Mouse (Mus musculus) hindbrain, embryonic 14.5 days (tissue): Measurements from ENCODE around the gene Prss32. TPM values are rescaled to one million over a fixed set of nuclear protein-coding genes. Genes with fewer than 3 reads are reported as not detected.

ENCODE experiments used
- ATAC-seq: fragments of 200-750 bp; cut with Nextera tagmentation; 2 replicates; pipeline ENCODE4 v1.8.0; 2017; ENCODE audit warnings: moderate number of reproducible peaks, mild to moderate bottlenecking, moderate TSS enrichment, moderate library complexity; ENCODE audit not compliant: low FRiP score
- DNase-seq: peaks from one replicate; pipeline ENCODE4 v3.0.0-alpha.2; 2015; ENCODE audit warnings: low spot score
- H3K27ac ChIP-seq: fragments of 300-500 bp; sonication (generic); 2 replicates; pipeline ENCODE4 v1.5.1; 2014; ENCODE audit warnings: mild to moderate bottlenecking, moderate library complexity
- H3K27me3 ChIP-seq: fragments of 300-500 bp; sonication (generic); 2 replicates; pipeline ENCODE4 v1.6.1; 2014; ENCODE audit warnings: mild to moderate bottlenecking, low read length, mixed read lengths; ENCODE audit not compliant: control insufficient read depth, insufficient read depth
- H3K36me3 ChIP-seq: fragments of 300-500 bp; sonication (generic); replicated peaks from 2 replicates; pipeline ENCODE4 v1.6.1; 2014; ENCODE audit not compliant: control insufficient read depth, insufficient read depth
- H3K4me1 ChIP-seq: fragments of 300-500 bp; sonication (generic); replicated peaks from 2 replicates; pipeline ENCODE4 v1.6.1; 2014; ENCODE audit warnings: antibody characterized with exemption, low read length, mixed read lengths; ENCODE audit not compliant: control insufficient read depth, insufficient read depth
- H3K4me2 ChIP-seq: fragments of 300-500 bp; sonication (generic); replicated peaks from 2 replicates; pipeline ENCODE4 v1.6.1; 2014; ENCODE audit warnings: mild to moderate bottlenecking, moderate library complexity
- H3K4me3 ChIP-seq: fragments of 300-500 bp; sonication (generic); replicated peaks from 2 replicates; pipeline ENCODE4 v1.5.1; 2014; ENCODE audit warnings: mild to moderate bottlenecking, low read length
- H3K9ac ChIP-seq: fragments of 300-500 bp; sonication (generic); 2 replicates; pipeline ENCODE4 v1.6.1; 2014
- H3K9me3 ChIP-seq: fragments of 300-500 bp; sonication (generic); 2 replicates; pipeline ENCODE4 v1.6.1; 2016; ENCODE audit warnings: low read length; ENCODE audit not compliant: control insufficient read depth
- WGBS: fragments of 180-500 bp; shearing (Covaris S2); extraction: QIAGEN DNeasy Blood & Tissue Kit; methylation state at CpG from one replicate; pipeline ENCODE4 v1.1.7; 2014; 5-methylcytosine and 5-hydroxymethylcytosine counted together
- polyA plus RNA-seq: library from polyadenylated mRNA; unstranded; fragments of >200 nt; fragmentation: Nextera tagmentation; extraction: Ambion mirVana; gene quantifications from 2 replicates; pipeline ENCODE4 v1.2.1, GENCODE M21; 2014

The Prss32 gene
- polyA plus RNA-seq, 1 experiment from 2014 or later = not detected

DNA sequence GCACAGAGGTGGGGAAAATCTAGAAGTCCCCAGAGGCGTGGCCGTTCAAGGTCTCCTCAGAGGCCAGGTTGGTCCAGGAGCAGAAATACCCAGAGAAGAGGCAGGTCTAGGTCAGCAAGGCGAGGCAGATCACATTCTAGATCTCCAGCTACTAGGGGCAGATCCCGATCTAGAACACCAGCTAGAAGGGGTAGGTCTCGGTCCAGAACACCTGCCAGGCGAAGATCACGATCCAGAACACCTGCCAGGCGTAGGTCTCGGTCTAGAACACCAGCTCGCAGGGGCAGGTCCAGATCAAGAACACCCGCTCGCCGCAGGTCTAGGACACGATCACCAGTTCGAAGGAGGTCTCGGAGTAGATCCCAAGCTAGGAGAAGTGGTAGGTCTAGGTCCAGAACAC is 28.0 kb upstream of the Prss32 start:
- H3K4me1 ChIP-seq = no peaks in the 10 kb centered on the region
- ATAC-seq (no peak), DNase-seq (no peak)
- H3K9me3 ChIP-seq = peaks cover 30% of the 10 kb centered on the region
- no peak overlapping the region for H3K4me2 ChIP-seq
- peaks cover 98% of the 10 kb centered on the region for H3K36me3 ChIP-seq
- no peaks in the 10 kb centered on the region for H3K27me3 ChIP-seq
- H3K27ac ChIP-seq = no peak overlapping the region
- no peak overlapping the region for H3K9ac ChIP-seq
- 98% methylated on average over 16 of the region's 16 CpGs for WGBS
- H3K4me3 ChIP-seq = no peak overlapping the region

DNA sequence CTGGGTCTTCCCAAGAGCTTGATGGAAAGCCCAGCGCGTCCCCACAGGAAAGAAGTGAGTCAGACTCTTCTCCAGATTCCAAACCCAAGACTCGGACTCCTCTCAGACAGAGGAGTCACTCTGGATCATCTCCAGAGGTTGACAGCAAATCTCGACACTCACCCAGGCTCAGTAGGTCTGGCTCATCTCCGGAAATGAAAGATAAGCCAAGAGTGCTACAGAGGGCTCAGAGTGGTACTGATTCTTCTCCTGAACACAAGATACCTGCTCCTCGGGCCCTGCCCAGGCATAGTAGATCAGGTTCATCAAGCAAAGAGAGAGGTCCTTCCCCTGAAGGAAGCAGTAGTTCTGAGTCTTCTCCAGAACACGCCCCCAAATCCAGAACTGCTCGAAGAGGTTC is 25.1 kb upstream of the Prss32 start:
- peaks cover 100% of the 10 kb centered on the region for H3K36me3 ChIP-seq
- no peak overlapping the region for H3K4me3 ChIP-seq
- no peak overlapping the region for H3K4me2 ChIP-seq
- ATAC-seq = no peak
- no peak overlapping the region for H3K27ac ChIP-seq
- no peaks in the 10 kb centered on the region for H3K4me1 ChIP-seq
- peaks cover 30% of the 10 kb centered on the region for H3K9me3 ChIP-seq
- no peaks in the 10 kb centered on the region for H3K27me3 ChIP-seq
- H3K9ac ChIP-seq = no peak overlapping the region
- WGBS = 100% methylated on average over 8 of the region's 8 CpGs
- DNase-seq = no peak

DNA sequence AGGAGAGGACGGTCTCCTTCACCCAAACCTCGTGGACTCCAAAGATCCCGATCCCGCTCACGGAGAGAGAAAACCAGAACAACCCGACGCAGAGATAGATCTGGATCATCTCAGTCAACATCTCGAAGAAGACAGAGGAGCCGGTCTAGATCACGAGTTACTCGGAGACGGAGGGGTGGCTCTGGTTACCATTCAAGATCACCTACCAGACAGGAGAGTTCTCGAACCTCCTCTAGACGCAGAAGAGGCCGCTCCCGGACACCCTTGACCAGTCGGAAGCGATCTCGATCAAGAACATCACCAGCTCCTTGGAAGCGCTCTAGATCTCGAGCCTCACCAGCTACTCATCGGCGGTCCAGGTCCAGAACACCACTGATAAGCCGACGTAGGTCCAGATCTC is 24.4 kb upstream of the Prss32 start:
- DNase-seq (no peak), ATAC-seq (no peak)
- Histone ChIP-seq H3K27me3 (no peaks in the 10 kb centered on the region), H3K4me1 (no peaks in the 10 kb centered on the region), H3K9ac (no peak overlapping the region), H3K27ac (no peak overlapping the region), H3K36me3 (peaks cover 100% of the 10 kb centered on the region), H3K4me3 (no peak overlapping the region), H3K9me3 (peaks cover 30% of the 10 kb centered on the region), H3K4me2 (no peak overlapping the region)
- 98% methylated on average over 25 of the region's 25 CpGs for WGBS

DNA sequence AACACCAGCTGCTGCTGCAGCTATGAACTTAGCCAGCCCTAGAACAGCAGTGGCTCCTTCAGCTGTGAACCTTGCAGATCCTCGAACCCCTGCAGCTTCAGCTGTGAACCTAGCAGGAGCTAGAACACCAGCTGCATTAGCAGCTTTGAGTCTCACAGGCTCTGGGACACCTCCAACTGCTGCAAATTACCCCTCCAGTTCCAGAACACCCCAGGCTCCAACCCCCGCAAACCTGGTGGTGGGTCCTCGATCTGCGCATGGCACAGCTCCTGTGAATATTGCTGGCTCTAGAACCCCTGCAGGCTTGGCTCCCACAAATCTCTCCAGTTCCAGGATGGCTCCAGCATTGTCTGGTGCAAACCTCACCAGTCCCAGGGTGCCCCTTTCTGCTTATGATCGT is 22.9 kb upstream of the Prss32 start:
- peaks cover 100% of the 10 kb centered on the region for H3K36me3 ChIP-seq
- WGBS = 98% methylated on average over 5 of the region's 5 CpGs
- H3K27ac ChIP-seq = no peak overlapping the region
- no peak overlapping the region for H3K4me2 ChIP-seq
- H3K9ac ChIP-seq = no peak overlapping the region
- no peaks in the 10 kb centered on the region for H3K4me1 ChIP-seq
- no peaks in the 10 kb centered on the region for H3K27me3 ChIP-seq
- no peak overlapping the region for H3K4me3 ChIP-seq
- ATAC-seq = no peak
- no peak for DNase-seq
- peaks cover 26% of the 10 kb centered on the region for H3K9me3 ChIP-seq

DNA sequence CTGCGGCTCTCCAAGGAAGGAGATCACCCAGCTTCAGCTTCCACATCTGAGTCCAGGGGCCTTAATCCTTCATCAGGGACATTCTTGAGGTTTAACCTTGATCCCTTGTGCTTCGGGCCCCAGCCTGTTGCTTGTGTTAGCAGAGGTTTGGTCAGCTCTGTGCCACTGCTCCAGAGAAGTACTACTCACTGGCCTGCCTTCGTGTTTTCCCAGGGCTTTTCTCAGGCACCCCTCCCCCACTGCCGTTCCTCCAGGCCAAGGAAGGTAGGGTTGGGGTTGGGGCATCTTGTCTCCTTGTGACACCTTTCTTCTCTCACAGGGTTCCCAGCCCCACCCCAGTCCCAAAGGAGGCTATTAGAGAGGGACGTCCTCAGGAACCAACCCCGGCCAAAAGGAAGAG is 21.6 kb upstream of the Prss32 start:
- Histone ChIP-seq H3K27me3 (no peaks in the 10 kb centered on the region), H3K4me2 (no peak overlapping the region), H3K4me3 (no peak overlapping the region), H3K9ac (no peak overlapping the region), H3K4me1 (peaks cover 4% of the 10 kb centered on the region; the same call in 1 of the 2 replicates), H3K27ac (no peak overlapping the region), H3K9me3 (peaks cover 26% of the 10 kb centered on the region), H3K36me3 (peaks cover 100% of the 10 kb centered on the region)
- ATAC-seq (no peak), DNase-seq (no peak)
- WGBS = 83% methylated on average over 6 of the region's 6 CpGs

DNA sequence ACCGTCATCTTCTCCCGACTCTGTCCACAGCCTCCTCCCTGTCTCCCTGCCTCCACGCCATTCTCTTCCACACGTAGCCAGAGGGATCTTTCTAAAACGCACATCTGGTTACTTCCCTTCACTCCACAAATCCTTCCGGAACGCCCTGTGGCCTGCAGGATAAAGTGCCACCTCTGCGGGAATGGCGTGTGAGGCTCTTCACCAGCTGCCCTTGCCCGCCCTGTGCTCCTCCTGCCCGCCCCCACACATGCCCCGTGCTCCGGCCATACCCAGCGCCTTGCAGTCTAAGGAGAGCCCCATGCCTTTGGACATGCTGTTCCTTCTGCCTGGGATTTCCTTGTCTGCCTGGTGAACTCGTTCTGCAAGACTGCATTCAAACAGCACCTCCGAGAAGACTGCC is 20.6 kb upstream of the Prss32 start:
- Histone ChIP-seq H3K4me1 (peaks cover 14% of the 10 kb centered on the region), H3K4me3 (no peak overlapping the region), H3K27me3 (no peaks in the 10 kb centered on the region), H3K4me2 (no peak overlapping the region), H3K36me3 (peaks cover 96% of the 10 kb centered on the region), H3K9ac (no peak overlapping the region), H3K27ac (no peak overlapping the region), H3K9me3 (peaks cover 22% of the 10 kb centered on the region)
- no peak for DNase-seq
- WGBS = 89% methylated on average over 16 of the region's 16 CpGs
- 0 out of 2 replicates have a peak, but pooled peaks have one; percentile 14 for ATAC-seq

DNA sequence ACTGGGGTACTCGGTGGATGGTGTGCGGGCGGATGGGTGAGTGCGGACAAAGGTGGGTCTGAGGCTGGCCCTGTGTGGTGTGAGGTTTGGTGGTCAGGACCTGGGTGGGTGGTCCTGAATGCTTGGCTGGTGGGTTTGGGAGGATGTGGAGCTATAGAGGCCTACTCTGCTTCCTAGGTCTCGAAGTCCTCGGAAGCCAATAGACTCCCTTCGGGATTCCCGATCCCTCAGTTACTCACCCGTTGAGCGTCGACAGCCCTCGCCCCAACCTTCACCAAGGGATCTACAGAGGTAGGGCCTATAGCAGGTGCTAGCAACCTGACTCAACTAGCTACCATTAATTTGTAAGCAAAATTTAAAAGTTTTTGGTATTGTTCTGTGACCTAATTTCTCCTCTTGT is 20.0 kb upstream of the Prss32 start:
- Histone ChIP-seq H3K4me1 (peaks cover 16% of the 10 kb centered on the region), H3K36me3 (peaks cover 90% of the 10 kb centered on the region), H3K9ac (no peak overlapping the region), H3K4me3 (no peak overlapping the region), H3K27me3 (no peaks in the 10 kb centered on the region), H3K4me2 (no peak overlapping the region), H3K27ac (no peak overlapping the region), H3K9me3 (peaks cover 16% of the 10 kb centered on the region)
- ATAC-seq (no peak), DNase-seq (no peak)
- 91% methylated on average over 12 of the region's 12 CpGs for WGBS

DNA sequence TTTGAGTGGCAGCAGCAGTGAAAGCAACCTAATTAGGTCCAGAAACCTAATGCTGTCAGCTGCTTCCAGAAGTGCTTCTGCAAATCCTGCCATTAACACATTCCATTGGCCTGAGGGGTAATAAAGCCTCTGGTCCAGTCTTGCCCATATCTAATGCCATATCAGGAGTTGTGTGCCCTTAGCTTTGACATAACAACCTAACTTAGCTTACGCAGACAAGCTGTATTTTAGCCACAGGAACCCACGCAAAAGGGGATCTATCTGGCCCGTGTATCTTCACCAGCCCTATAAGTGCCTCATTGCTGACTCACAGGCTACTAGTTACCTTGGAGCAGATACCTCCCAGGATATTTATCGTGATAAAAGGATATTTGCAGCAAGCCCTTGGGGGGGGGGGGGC is 18.1 kb upstream of the Prss32 start:
- 92% methylated on average over 4 of the region's 4 CpGs for WGBS
- H3K36me3 ChIP-seq = peaks cover 71% of the 10 kb centered on the region
- no peak for DNase-seq

DNA sequence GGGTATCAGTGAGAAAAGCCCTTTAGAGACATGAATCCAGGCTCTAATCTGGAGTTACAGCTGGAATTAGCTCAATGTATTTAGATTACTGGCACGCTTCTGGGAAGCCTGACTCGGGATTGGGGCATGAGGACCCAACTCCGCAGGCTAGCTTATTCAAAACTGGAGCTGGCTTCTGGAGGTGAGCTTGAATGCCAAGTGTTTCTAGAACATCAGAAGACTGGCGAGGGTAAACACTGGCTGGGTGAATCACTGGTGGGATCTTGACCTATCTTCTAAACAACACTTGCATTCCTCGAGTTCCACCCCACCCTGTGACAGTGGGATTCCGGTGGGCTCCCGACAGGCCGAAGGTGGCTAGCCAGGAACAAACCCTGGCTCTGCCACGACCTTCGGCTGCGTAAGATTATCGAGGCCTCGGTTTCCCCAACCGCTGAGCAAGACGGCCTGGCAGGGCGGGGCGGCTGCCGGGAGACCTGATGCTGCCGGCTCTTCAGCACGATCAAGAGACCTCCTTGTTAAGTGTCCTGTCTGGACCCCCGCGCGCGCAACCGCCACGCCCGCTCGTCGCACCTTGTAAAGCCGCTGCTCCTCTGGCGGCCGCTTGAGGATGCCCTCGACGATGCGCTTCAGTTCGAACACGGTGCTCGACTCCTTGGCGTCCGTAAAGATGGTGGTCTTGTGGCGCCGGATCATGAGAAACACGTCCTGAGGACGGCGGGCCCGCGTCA is 15.2 kb upstream of the Prss32 start:
- 1% methylated on average over 45 of the region's 47 CpGs for WGBS
- H3K36me3 ChIP-seq = peaks cover 42% of the 10 kb centered on the region
- ATAC-seq (peak; percentile 80), DNase-seq (peak; percentile 47)
- peak overlapping the region; percentile 96 for H3K27ac ChIP-seq
- H3K27me3 ChIP-seq = peaks cover 6% of the 10 kb centered on the region; the same call in 1 of the 2 replicates
- peak overlapping the region; percentile 79 for H3K4me2 ChIP-seq
- peak overlapping the region; percentile 89 for H3K4me3 ChIP-seq
- peak overlapping the region; percentile 90 for H3K9ac ChIP-seq
- H3K9me3 ChIP-seq = no peaks in the 10 kb centered on the region
- H3K4me1 ChIP-seq = peaks cover 22% of the 10 kb centered on the region

More for the DNA sequence above, 18.1 kb upstream of the Prss32 start:
- H3K9ac ChIP-seq = no peak overlapping the region
- 0 out of 2 replicates have a peak overlapping the region, but pooled peaks have one; percentile 14 for H3K27ac ChIP-seq
- peaks cover 22% of the 10 kb centered on the region for H3K4me1 ChIP-seq
- H3K4me2 ChIP-seq = no peak overlapping the region
- H3K27me3 ChIP-seq = no peaks in the 10 kb centered on the region
- H3K9me3 ChIP-seq = no peaks in the 10 kb centered on the region
- no peak overlapping the region for H3K4me3 ChIP-seq
- ATAC-seq = no peak
